Mouse (Mus musculus) liver, adult 10 weeks (tissue): ENCODE data around the gene Bphl. TPM values are rescaled to one million over a fixed set of nuclear protein-coding genes. Genes with fewer than 3 reads are reported as not detected.

Experiments used
- polyA plus RNA-seq: library from polyadenylated mRNA; stranded (reverse); fragments of 350-450 nt; fragmentation: Illumina TruSeq; extraction: RNeasy Lipid Tissue Mini Kit (QIAGEN cat#74804); gene quantifications from one replicate; pipeline ENCODE4 v1.2.3, GENCODE M21; 2014; ENCODE audit warnings: low read depth, low replicate concordance

Gene Bphl
- polyA plus RNA-seq, result 225 TPM

DNA sequence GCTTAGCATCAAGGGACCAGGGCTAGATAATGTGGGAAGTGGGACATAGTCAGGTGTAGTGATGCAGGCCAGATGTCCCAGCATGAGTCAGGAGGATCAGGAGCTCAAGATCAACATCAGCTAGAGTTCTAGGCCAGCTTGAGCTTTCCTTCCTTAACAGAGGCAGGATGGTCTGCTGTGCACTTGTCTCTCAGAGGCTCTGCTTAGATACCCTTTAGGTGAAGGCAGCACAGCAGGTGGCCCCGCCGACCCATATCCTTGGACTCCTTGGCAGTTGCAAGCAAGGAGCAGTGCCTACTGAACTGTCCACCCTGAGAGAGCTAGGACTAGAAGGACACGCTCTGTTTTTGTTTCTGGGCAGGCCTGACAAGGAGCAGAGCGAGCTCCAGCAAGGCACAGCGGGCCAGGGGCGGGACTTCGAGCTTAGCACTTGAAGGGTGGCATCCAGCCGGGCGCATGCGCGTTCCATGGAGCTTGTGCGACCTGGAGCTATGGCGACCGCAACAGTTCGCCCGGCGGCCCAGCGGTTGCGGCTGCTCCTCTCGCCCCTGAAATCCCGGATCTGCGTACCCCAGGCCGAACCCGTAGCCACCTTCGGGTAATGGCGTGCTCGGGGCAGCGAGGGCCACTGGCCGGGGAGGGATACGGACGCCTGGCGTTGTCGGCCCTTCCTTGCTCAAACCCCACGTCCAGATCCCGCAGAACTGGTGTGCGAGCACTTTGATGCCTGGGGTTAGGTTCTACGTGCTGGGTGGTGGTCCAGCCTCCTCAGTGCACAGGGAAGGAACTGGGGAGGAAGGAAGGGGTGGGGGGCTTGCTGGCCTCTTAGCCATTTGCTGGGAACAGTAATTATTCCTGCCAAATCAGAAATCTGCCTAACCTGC, at the start of gene Bphl:
Gene Bphl, plus strand, starts transcription at position 426 of the 884 bp plus-strand sequence.

GRCm38 (mm10) chr13:34002058-34003006, 35.1 kb upstream of the Bphl start, which contains the start of the genes Ripk1 and Serpinb6a:
Ripk1 (plus strand) TSS chr13:34002363.
Serpinb6a (minus strand) TSS chr13:34002794.

GRCm38 (mm10) chr13:34077492-34078271, 40.3 kb downstream of the Bphl start, which contains the start of gene Tubb2a:
Tubb2a (minus strand) TSS chr13:34078007.

Other genes with a start within 250 kb of the Bphl start
- not detected for gene Serpinb6e, start 194.2 kb upstream of the Bphl start, polyA plus RNA-seq
- gene Serpinb6c, start 131.9 kb upstream of the Bphl start, polyA plus RNA-seq, result not detected
- 200 TPM for gene Nqo2, start 72.9 kb upstream of the Bphl start, polyA plus RNA-seq
- gene Ripk1, start 35.2 kb upstream of the Bphl start, polyA plus RNA-seq, result 24.3 TPM
- 28.9 TPM for gene Serpinb6a, start 34.8 kb upstream of the Bphl start, polyA plus RNA-seq
- 19.4 TPM for gene Tubb2a, start 40.4 kb downstream of the Bphl start, polyA plus RNA-seq
- not detected for gene Tubb2b, start 92.9 kb downstream of the Bphl start, polyA plus RNA-seq
- gene Psmg4, start 125.4 kb downstream of the Bphl start, polyA plus RNA-seq, result 8.2 TPM